Mouse (Mus musculus) liver, embryonic 14.5 days (tissue): ENCODE data around the gene Gxylt1. TPM values are rescaled to one million over a fixed set of nuclear protein-coding genes. Genes with fewer than 3 reads are reported as not detected.

ENCODE experiments used
- ATAC-seq: fragments of 200-750 bp; cut with Nextera tagmentation; 2 replicates; pipeline ENCODE4 v1.8.0; 2017; ENCODE audit warnings: moderate number of reproducible peaks, mild to moderate bottlenecking, moderate library complexity; ENCODE audit not compliant: insufficient read depth
- DNase-seq, 3 experiments: peaks; one replicate each; pipeline ENCODE4 v3.0.0-alpha.2; 2012 to 2013; ENCODE audit warnings: low read depth in 3 of 3, low spot score in 3 of 3
- H3K27ac ChIP-seq: fragments of 300-500 bp; sonication (generic); 2 replicates; pipeline ENCODE4 v1.5.1; 2014; ENCODE audit warnings: moderate library complexity, mild to moderate bottlenecking, control low read depth, inconsistent platforms
- H3K27me3 ChIP-seq: fragments of 300-500 bp; sonication (generic); 2 replicates; pipeline ENCODE4 v1.6.1; 2014; ENCODE audit warnings: mild to moderate bottlenecking, low read length, moderate library complexity; ENCODE audit not compliant: control insufficient read depth, insufficient read depth
- H3K36me3 ChIP-seq: fragments of 300-500 bp; sonication (generic); replicated peaks from 2 replicates; pipeline ENCODE4 v1.6.1; 2014; ENCODE audit warnings: low read depth; ENCODE audit not compliant: control insufficient read depth, insufficient read depth
- H3K4me1 ChIP-seq, 2 experiments: fragments of 200-500 bp in 1 of 2; fragments of 300-500 bp in 1 of 2; sonication (generic) in 1 of 2; replicated peaks; 2 replicates each; pipeline ENCODE4 v1.6.1; 2012 to 2014; ENCODE audit warnings: antibody characterized with exemption in 1 of 2, inconsistent platforms in 1 of 2, low read length in 1 of 2; ENCODE audit not compliant: control insufficient read depth in 2 of 2, insufficient read depth in 2 of 2
- H3K4me2 ChIP-seq: fragments of 300-500 bp; sonication (generic); 2 replicates; pipeline ENCODE4 v1.6.1; 2014; ENCODE audit warnings: low read depth, mild to moderate bottlenecking, control low read depth, moderate library complexity
- H3K4me3 ChIP-seq, 2 experiments: fragments of 200-500 bp in 1 of 2; fragments of 300-500 bp in 1 of 2; sonication (generic) in 1 of 2; 2 replicates each; pipeline ENCODE4 v1.5.1; 2012 to 2014; ENCODE audit warnings: low read depth in 2 of 2, low read length in 2 of 2, mild to moderate bottlenecking in 2 of 2, control low read depth in 1 of 2, inconsistent platforms in 1 of 2, moderate library complexity in 1 of 2; ENCODE audit not compliant: insufficient read depth in 1 of 2
- H3K9ac ChIP-seq: fragments of 300-500 bp; sonication (generic); replicated peaks from 2 replicates; pipeline ENCODE4 v1.6.1; 2014; ENCODE audit warnings: mild to moderate bottlenecking, control low read depth, moderate library complexity
- H3K9me3 ChIP-seq: fragments of 300-500 bp; sonication (generic); 2 replicates; pipeline ENCODE4 v1.6.1; 2016; ENCODE audit warnings: low read length, mixed read lengths; ENCODE audit not compliant: control insufficient read depth
- CTCF ChIP-seq: IDR thresholded peaks from 2 replicates; pipeline ENCODE4 v1.5.1; 2016; ENCODE audit warnings: antibody characterized with exemption, low read depth, control low read depth
- EP300 ChIP-seq: IDR thresholded peaks from 2 replicates; pipeline ENCODE4 v1.6.1; 2016; ENCODE audit warnings: antibody characterized with exemption, low read depth
- WGBS: fragments of 180-500 bp; shearing (Covaris S2); extraction: QIAGEN DNeasy Blood & Tissue Kit; methylation state at CpG from one replicate; pipeline ENCODE4 v1.1.7; 2014; ENCODE audit not compliant: insufficient replicate concordance; 5-methylcytosine and 5-hydroxymethylcytosine counted together
- polyA plus RNA-seq, 2 experiments: library from polyadenylated mRNA; depleted of rRNA in 1 of 2; stranded (reverse) in 1 of 2; unstranded in 1 of 2; fragments of >200 nt; fragmentation: Nextera tagmentation in 1 of 2; extraction: Ambion mirVana in 1 of 2; gene quantifications; 2 replicates each; pipeline versions ENCODE4 v1.2.1 to v1.2.3; 2012 to 2014

Gene Gxylt1
- polyA plus RNA-seq, 2 experiments, result 2.9 to 3.0 TPM

- Histone ChIP-seq H3K27me3 (no peaks in the 10 kb centered on the region), H3K9me3 (no peaks in the 10 kb centered on the region), H3K36me3 (no peaks in the 10 kb centered on the region; the same call in 1 of the 2 replicates), H3K4me3 (no peak overlapping the region), H3K4me1 (0 out of 4 replicates have a peak, but pooled peaks cover 0 to 2% of the 10 kb centered on the region in 2 experiments), H3K27ac (no peak overlapping the region), H3K9ac (no peak overlapping the region), H3K4me2 (no peak overlapping the region)
- ATAC-seq, result no peak
- 75% methylated on average over 3 of the region's 3 CpGs for WGBS
- no peak for DNase-seq
- no peak for TF ChIP-seq CTCF
These were observed 9.7 kb downstream of the Gxylt1 start for GRCm38 (mm10) chr15:93265231-93265630.

GRCm38 (mm10) chr15:93264221-93264620 lies 10.8 kb downstream of the Gxylt1 start:
- no peak for TF ChIP-seq EP300
- TF ChIP-seq CTCF, result no peak
- DNase-seq (no peak), ATAC-seq (no peak)
- Histone ChIP-seq H3K27me3 (no peaks in the 10 kb centered on the region), H3K27ac (no peak overlapping the region), H3K9ac (no peak overlapping the region), H3K4me1 (0 out of 4 replicates have a peak, but pooled peaks cover 0 to 2% of the 10 kb centered on the region in 2 experiments), H3K9me3 (no peaks in the 10 kb centered on the region), H3K36me3 (no peaks in the 10 kb centered on the region; the same call in 1 of the 2 replicates), H3K4me2 (no peak overlapping the region), H3K4me3 (no peak overlapping the region)
- 71% methylated on average over 3 of the region's 3 CpGs for WGBS

GRCm38 (mm10) chr15:93263566-93263965 lies 11.4 kb downstream of the Gxylt1 start:
- DNase-seq (no peak), ATAC-seq (no peak)
- no peaks in the 10 kb centered on the region for H3K9me3 ChIP-seq
- 75% methylated on average over 7 of the region's 7 CpGs for WGBS
- H3K4me2 ChIP-seq, result no peak overlapping the region
- H3K27me3 ChIP-seq, result no peaks in the 10 kb centered on the region
- H3K4me1 ChIP-seq, result 0 out of 4 replicates have a peak, but pooled peaks cover 0 to 2% of the 10 kb centered on the region in 2 experiments
- no peak overlapping the region for H3K27ac ChIP-seq
- H3K4me3 ChIP-seq, result no peak overlapping the region
- peaks cover 1% of the 10 kb centered on the region; the same call in 1 of the 2 replicates for H3K36me3 ChIP-seq
- no peak for TF ChIP-seq CTCF
- TF ChIP-seq EP300, result no peak
- no peak overlapping the region for H3K9ac ChIP-seq

GRCm38 (mm10) chr15:93262818-93263217 lies 12.2 kb downstream of the Gxylt1 start:
- no peak overlapping the region for H3K4me3 ChIP-seq
- DNase-seq (no peak), ATAC-seq (no peak)
- H3K36me3 ChIP-seq, result peaks cover 3% of the 10 kb centered on the region; the same call in 1 of the 2 replicates
- no peak overlapping the region for H3K4me2 ChIP-seq
- 0 out of 4 replicates have a peak, but pooled peaks cover 0 to 2% of the 10 kb centered on the region in 2 experiments for H3K4me1 ChIP-seq
- WGBS, result 69% methylated on average over 5 of the region's 5 CpGs
- H3K27me3 ChIP-seq, result no peaks in the 10 kb centered on the region
- no peak overlapping the region for H3K9ac ChIP-seq
- no peaks in the 10 kb centered on the region for H3K9me3 ChIP-seq
- H3K27ac ChIP-seq, result no peak overlapping the region
- TF ChIP-seq CTCF (0 out of 2 replicates have a peak, but pooled peaks have one; percentile 34), EP300 (no peak)

GRCm38 (mm10) chr15:93262274-93262673 lies 12.7 kb downstream of the Gxylt1 start:
- Histone ChIP-seq H3K9me3 (no peaks in the 10 kb centered on the region), H3K27me3 (no peaks in the 10 kb centered on the region), H3K9ac (no peak overlapping the region), H3K27ac (no peak overlapping the region), H3K36me3 (peaks cover 3% of the 10 kb centered on the region; the same call in 1 of the 2 replicates), H3K4me2 (no peak overlapping the region), H3K4me3 (no peak overlapping the region), H3K4me1 (no peaks in the 10 kb centered on the region)
- no peak for ATAC-seq
- TF ChIP-seq EP300 (no peak), CTCF (no peak)
- no peak for DNase-seq
- WGBS, result 85% methylated on average over 5 of the region's 5 CpGs
